Mouse (Mus musculus): Measurements from ENCODE around the gene Casp7. TPM values are rescaled to one million over a fixed set of nuclear protein-coding genes. Genes with fewer than 3 reads are reported as not detected.

Casp7 gene
- polyA plus RNA-seq, 1 experiment from 2014 or later: 26.4 TPM

- ATAC-seq (replicated peaks; ENCODE audit: low FRiP score): peak; percentile 99
- Histone ChIP-seq H3K27me3 (replicated peaks; ENCODE audit: control insufficient read depth, insufficient read depth, low read length) (no peaks in the 10 kb centered on the region; the same call in 1 of the 2 replicates), H3K9me3 (ENCODE audit: control insufficient read depth, low read length) (no peaks in the 10 kb centered on the region), H3K4me2 (peak overlapping the region; percentile 56), H3K4me1 (replicated peaks; ENCODE audit: control insufficient read depth, insufficient read depth, low read length) (peaks cover 53% of the 10 kb centered on the region), H3K9ac (ENCODE audit: low read depth, low read length) (peak overlapping the region; percentile 41), H3K4me3 (ENCODE audit: low read depth, low read length) (no peak overlapping the region), H3K36me3 (ENCODE audit: control insufficient read depth, insufficient read depth, low read length) (no peaks in the 10 kb centered on the region), H3K27ac (ENCODE audit: low read depth, low read length) (peak overlapping the region; percentile 88)
- 40% methylated on average over 6 of the region's 6 CpGs for WGBS
- peak; percentile 67 for DNase-seq (ENCODE audit: low spot score)
Observed at GRCm38 (mm10) chr19:56391307-56392046, 5.5 kb upstream of the Casp7 start.

- 66% methylated on average over 9 of the region's 9 CpGs for WGBS
- Histone ChIP-seq H3K9ac (ENCODE audit: low read depth, low read length) (no peak overlapping the region), H3K4me2 (no peak overlapping the region), H3K4me1 (replicated peaks; ENCODE audit: control insufficient read depth, insufficient read depth, low read length) (peaks cover 61% of the 10 kb centered on the region), H3K4me3 (ENCODE audit: low read depth, low read length) (no peak overlapping the region), H3K27me3 (replicated peaks; ENCODE audit: control insufficient read depth, insufficient read depth, low read length) (no peaks in the 10 kb centered on the region; the same call in 1 of the 2 replicates), H3K9me3 (ENCODE audit: control insufficient read depth, low read length) (no peaks in the 10 kb centered on the region), H3K36me3 (ENCODE audit: control insufficient read depth, insufficient read depth, low read length) (no peaks in the 10 kb centered on the region), H3K27ac (ENCODE audit: low read depth, low read length) (0 out of 2 replicates have a peak overlapping the region, but pooled peaks have one; percentile 3)
- DNase-seq (ENCODE audit: low spot score): no peak
- ATAC-seq (replicated peaks; ENCODE audit: low FRiP score): no peak
Observed at GRCm38 (mm10) chr19:56393311-56393866, 3.5 kb upstream of the Casp7 start.

- Histone ChIP-seq H3K9ac (ENCODE audit: low read depth, low read length) (peak overlapping the region; percentile 3), H3K4me1 (replicated peaks; ENCODE audit: control insufficient read depth, insufficient read depth, low read length) (peaks cover 61% of the 10 kb centered on the region), H3K4me2 (no peak overlapping the region), H3K27me3 (replicated peaks; ENCODE audit: control insufficient read depth, insufficient read depth, low read length) (no peaks in the 10 kb centered on the region; the same call in 1 of the 2 replicates), H3K4me3 (ENCODE audit: low read depth, low read length) (no peak overlapping the region), H3K9me3 (ENCODE audit: control insufficient read depth, low read length) (no peaks in the 10 kb centered on the region), H3K36me3 (ENCODE audit: control insufficient read depth, insufficient read depth, low read length) (no peaks in the 10 kb centered on the region), H3K27ac (ENCODE audit: low read depth, low read length) (no peak overlapping the region)
- 74% methylated on average over 16 of the region's 16 CpGs for WGBS
- DNase-seq (ENCODE audit: low spot score) (no peak), ATAC-seq (replicated peaks; ENCODE audit: low FRiP score) (no peak)
Observed at GRCm38 (mm10) chr19:56395183-56395935, 1.6 kb upstream of the Casp7 start.

GRCm38 (mm10) chr19:56396227-56396626, 702 bp upstream of the Casp7 start:
- 22% methylated on average over 12 of the region's 12 CpGs for WGBS
- H3K4me1 ChIP-seq (replicated peaks; ENCODE audit: control insufficient read depth, insufficient read depth, low read length): peaks cover 59% of the 10 kb centered on the region
- no peak for ATAC-seq (replicated peaks; ENCODE audit: low FRiP score)

GRCm38 (mm10) chr19:56397663-56398527, 966 bp downstream of the Casp7 start:
- Histone ChIP-seq H3K9ac (ENCODE audit: low read depth, low read length) (peak overlapping the region; percentile 80), H3K9me3 (ENCODE audit: control insufficient read depth, low read length) (no peaks in the 10 kb centered on the region), H3K27me3 (replicated peaks; ENCODE audit: control insufficient read depth, insufficient read depth, low read length) (no peaks in the 10 kb centered on the region; the same call in 1 of the 2 replicates), H3K36me3 (ENCODE audit: control insufficient read depth, insufficient read depth, low read length) (0 out of 2 replicates have a peak, but pooled peaks cover 2% of the 10 kb centered on the region), H3K4me2 (peak overlapping the region; percentile 91), H3K4me3 (ENCODE audit: low read depth, low read length) (peak overlapping the region; percentile 63), H3K4me1 (replicated peaks; ENCODE audit: control insufficient read depth, insufficient read depth, low read length) (peaks cover 45% of the 10 kb centered on the region), H3K27ac (ENCODE audit: low read depth, low read length) (peak overlapping the region; percentile 66; the same call in 1 of the 2 replicates)
- peak; percentile 6; the same call in 1 of the 2 replicates for ATAC-seq (replicated peaks; ENCODE audit: low FRiP score)
- DNase-seq (ENCODE audit: low spot score): no peak
- WGBS: 24% methylated on average over 11 of the region's 11 CpGs

More at GRCm38 (mm10) chr19:56396227-56396626, 702 bp upstream of the Casp7 start:
- Histone ChIP-seq H3K4me3 (ENCODE audit: low read depth, low read length) (peak overlapping the region; percentile 63), H3K9me3 (ENCODE audit: control insufficient read depth, low read length) (no peaks in the 10 kb centered on the region), H3K27ac (ENCODE audit: low read depth, low read length) (peak overlapping the region; percentile 66; the same call in 1 of the 2 replicates), H3K9ac (ENCODE audit: low read depth, low read length) (peak overlapping the region; percentile 80), H3K4me2 (peak overlapping the region; percentile 91), H3K36me3 (ENCODE audit: control insufficient read depth, insufficient read depth, low read length) (0 out of 2 replicates have a peak, but pooled peaks cover 1% of the 10 kb centered on the region), H3K27me3 (replicated peaks; ENCODE audit: control insufficient read depth, insufficient read depth, low read length) (no peaks in the 10 kb centered on the region; the same call in 1 of the 2 replicates)
- DNase-seq (ENCODE audit: low spot score): no peak

GRCm38 (mm10) chr19:56398528-56398795, 1.5 kb downstream of the Casp7 start:
- H3K9ac ChIP-seq (ENCODE audit: low read depth, low read length): no peak overlapping the region

GRCm38 (mm10) chr19:56400200-56400599, 3.3 kb downstream of the Casp7 start:
- 37% methylated on average over 14 of the region's 14 CpGs for WGBS
- no peak overlapping the region for H3K27ac ChIP-seq (ENCODE audit: low read depth, low read length)
- no peak overlapping the region for H3K4me3 ChIP-seq (ENCODE audit: low read depth, low read length)
- H3K36me3 ChIP-seq (ENCODE audit: control insufficient read depth, insufficient read depth, low read length): 0 out of 2 replicates have a peak, but pooled peaks cover 5% of the 10 kb centered on the region
- no peaks in the 10 kb centered on the region; the same call in 1 of the 2 replicates for H3K27me3 ChIP-seq (replicated peaks; ENCODE audit: control insufficient read depth, insufficient read depth, low read length)
- H3K9me3 ChIP-seq (ENCODE audit: control insufficient read depth, low read length): no peaks in the 10 kb centered on the region
- peaks cover 23% of the 10 kb centered on the region for H3K4me1 ChIP-seq (replicated peaks; ENCODE audit: control insufficient read depth, insufficient read depth, low read length)
- peak overlapping the region; percentile 47; the same call in 1 of the 2 replicates for H3K4me2 ChIP-seq
- DNase-seq (ENCODE audit: low spot score) (peak; percentile 72), ATAC-seq (replicated peaks; ENCODE audit: low FRiP score) (peak; percentile 73)
- H3K9ac ChIP-seq (ENCODE audit: low read depth, low read length): no peak overlapping the region

More at GRCm38 (mm10) chr19:56398528-56398795, 1.5 kb downstream of the Casp7 start:
- no peaks in the 10 kb centered on the region; the same call in 1 of the 2 replicates for H3K27me3 ChIP-seq (replicated peaks; ENCODE audit: control insufficient read depth, insufficient read depth, low read length)
- H3K9me3 ChIP-seq (ENCODE audit: control insufficient read depth, low read length): no peaks in the 10 kb centered on the region
- 0 out of 2 replicates have a peak, but pooled peaks cover 2% of the 10 kb centered on the region for H3K36me3 ChIP-seq (ENCODE audit: control insufficient read depth, insufficient read depth, low read length)
- no peak overlapping the region for H3K27ac ChIP-seq (ENCODE audit: low read depth, low read length)
- H3K4me2 ChIP-seq: no peak overlapping the region
- H3K4me3 ChIP-seq (ENCODE audit: low read depth, low read length): no peak overlapping the region
- DNase-seq (ENCODE audit: low spot score) (no peak), ATAC-seq (replicated peaks; ENCODE audit: low FRiP score) (no peak)
- H3K4me1 ChIP-seq (replicated peaks; ENCODE audit: control insufficient read depth, insufficient read depth, low read length): peaks cover 41% of the 10 kb centered on the region

- H3K4me2 ChIP-seq: no peak overlapping the region
- ATAC-seq (replicated peaks; ENCODE audit: low FRiP score) (no peak), DNase-seq (ENCODE audit: low spot score) (no peak)
- no peak overlapping the region for H3K9ac ChIP-seq (ENCODE audit: low read depth, low read length)
- H3K4me3 ChIP-seq (ENCODE audit: low read depth, low read length): no peak overlapping the region
- H3K36me3 ChIP-seq (ENCODE audit: control insufficient read depth, insufficient read depth, low read length): peaks cover 5% of the 10 kb centered on the region; the same call in 1 of the 2 replicates
- peaks cover 19% of the 10 kb centered on the region for H3K4me1 ChIP-seq (replicated peaks; ENCODE audit: control insufficient read depth, insufficient read depth, low read length)
- WGBS: 91% methylated on average over 6 of the region's 6 CpGs
- no peak overlapping the region for H3K27ac ChIP-seq (ENCODE audit: low read depth, low read length)
- no peaks in the 10 kb centered on the region for H3K27me3 ChIP-seq (replicated peaks; ENCODE audit: control insufficient read depth, insufficient read depth, low read length)
- no peaks in the 10 kb centered on the region for H3K9me3 ChIP-seq (ENCODE audit: control insufficient read depth, low read length)
Observed at GRCm38 (mm10) chr19:56401864-56402263, 4.9 kb downstream of the Casp7 start.
